Mouse (Mus musculus) liver, embryonic 14.5 days (tissue): ENCODE measurements around the gene Mta3.

ENCODE experiments used
- CTCF ChIP-seq: IDR thresholded peaks from 2 replicates; pipeline ENCODE4 v1.5.1; 2016; ENCODE audit warnings: antibody characterized with exemption, low read depth, control low read depth
- EP300 ChIP-seq: IDR thresholded peaks from 2 replicates; pipeline ENCODE4 v1.6.1; 2016; ENCODE audit warnings: antibody characterized with exemption, low read depth

GRCm38 (mm10) chr17:83861444-83862133, 155.6 kb downstream of the Mta3 start:
- TF ChIP-seq CTCF = no peak; the same call in 1 of the 2 replicates
- TF ChIP-seq EP300 = no peak; the same call in 1 of the 2 replicates
